Mouse (Mus musculus): Measurements from ENCODE around the gene Zswim8.
A peak's percentile ranks its signal among the peaks of the same experiment; 100 is the strongest.

Gene Zswim8

DNA sequence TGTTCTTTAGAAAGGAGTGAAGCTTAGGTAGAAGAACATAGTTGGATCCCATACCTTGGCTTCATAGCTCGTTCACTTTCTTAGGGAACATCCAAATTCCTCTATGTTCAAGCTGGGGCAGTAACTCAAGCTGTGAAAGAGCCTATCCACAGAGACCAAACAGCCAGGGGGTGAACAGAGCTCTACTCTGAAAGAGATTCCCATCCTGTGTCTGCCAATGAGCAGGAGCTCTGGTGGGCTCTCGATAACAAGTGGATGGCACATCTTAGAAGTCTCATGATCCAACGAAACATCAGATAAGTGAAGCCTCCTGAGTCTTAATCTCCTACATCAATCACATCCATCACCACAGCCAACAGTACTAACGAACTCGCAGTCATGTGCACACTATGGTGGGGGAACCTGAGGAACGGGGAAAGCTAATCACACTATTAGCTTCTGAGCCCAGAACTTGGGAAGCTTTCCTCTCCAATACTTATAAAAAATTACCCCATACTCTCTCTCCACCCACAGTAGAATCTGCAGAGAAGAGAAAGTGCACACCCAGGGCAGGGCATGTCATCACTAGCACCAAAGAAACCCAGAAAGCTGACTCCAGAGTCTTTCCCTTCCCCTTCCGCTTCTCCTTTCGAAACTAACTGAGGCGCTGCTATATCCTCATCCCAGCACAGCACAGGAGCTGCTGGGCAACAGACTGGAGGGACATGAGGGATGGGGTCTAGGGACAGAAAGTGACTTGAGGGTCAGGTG, 23.7 kb downstream of the Zswim8 start:
- no peak for DNase-seq (ENCODE audit: inconsistent ontology term)

DNA sequence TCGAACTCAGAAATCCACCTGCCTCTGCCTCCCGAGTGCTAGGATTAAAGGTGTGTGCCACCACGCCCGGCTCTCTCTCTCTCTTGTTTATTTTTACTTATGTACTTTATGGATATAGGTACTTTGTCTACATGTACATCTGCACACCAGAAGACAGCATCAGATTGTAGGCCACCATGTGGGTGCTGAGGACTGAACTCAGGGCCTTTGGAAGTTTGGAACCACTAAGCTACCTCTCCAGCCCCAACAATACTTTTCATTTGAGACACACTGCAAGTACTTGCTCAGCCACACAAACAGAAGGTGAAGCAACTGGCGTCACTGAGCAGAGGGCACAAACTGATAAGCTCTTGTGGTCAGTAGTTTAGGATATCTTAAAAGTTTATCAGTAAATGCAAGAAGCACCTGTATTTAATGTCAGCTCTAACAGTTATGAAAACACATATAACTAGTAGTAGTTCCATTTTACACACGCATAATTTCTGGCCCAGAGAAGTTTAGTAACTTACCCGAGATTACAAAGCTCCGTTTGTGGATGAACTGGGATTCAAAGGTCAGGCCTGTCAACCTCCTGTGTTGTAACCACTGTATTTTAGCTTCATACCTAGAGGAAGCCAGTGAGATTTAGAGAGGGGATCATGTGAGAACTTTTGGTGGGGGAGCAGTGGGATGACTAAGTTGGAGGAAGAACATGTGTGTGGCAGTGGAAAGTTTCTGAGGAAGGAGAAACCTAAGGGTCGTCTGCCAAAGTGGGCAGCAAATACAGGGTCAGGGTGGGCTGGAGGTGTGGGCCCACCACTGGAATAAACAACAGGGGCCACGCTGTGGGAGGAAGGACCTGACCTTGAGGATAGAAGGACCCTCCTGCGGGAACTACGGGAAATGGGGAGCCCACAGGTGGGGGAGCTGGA, 25.9 kb downstream of the Zswim8 start:
- DNase-seq (ENCODE audit: inconsistent ontology term) = peak; percentile 29

- DNase-seq (ENCODE audit: inconsistent ontology term) = peak; percentile 97
Measured at GRCm38 (mm10) chr14:20733952-20734774, 26.8 kb downstream of the Zswim8 start, which contains the start of gene Ndst2. Gene Ndst2, minus strand, starts transcription at chr14:20734562.

DNA sequence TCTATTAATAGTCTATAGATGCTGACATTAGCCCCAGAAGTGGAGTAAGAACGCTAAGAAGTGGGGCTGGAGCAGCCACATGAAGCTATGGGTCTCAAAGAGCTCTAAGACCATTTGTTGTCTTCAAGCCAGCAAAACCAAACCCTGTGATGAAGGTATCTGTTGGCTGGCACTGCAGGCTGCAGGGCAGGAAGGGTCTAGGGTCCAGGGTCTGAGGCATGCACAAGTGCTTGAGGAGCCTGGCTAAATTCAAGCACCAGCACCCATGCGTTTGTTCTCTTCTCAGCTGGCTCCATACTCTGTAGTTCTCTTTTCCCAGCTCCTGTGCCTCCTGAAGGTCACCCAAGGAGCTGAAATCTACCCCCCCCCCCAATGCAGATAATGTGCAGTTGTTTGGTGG, 27.7 kb downstream of the Zswim8 start:
- DNase-seq (ENCODE audit: inconsistent ontology term) = no peak

- DNase-seq (ENCODE audit: inconsistent ontology term) = no peak
Measured at GRCm38 (mm10) chr14:20735892-20736390, 28.6 kb downstream of the Zswim8 start.

DNA sequence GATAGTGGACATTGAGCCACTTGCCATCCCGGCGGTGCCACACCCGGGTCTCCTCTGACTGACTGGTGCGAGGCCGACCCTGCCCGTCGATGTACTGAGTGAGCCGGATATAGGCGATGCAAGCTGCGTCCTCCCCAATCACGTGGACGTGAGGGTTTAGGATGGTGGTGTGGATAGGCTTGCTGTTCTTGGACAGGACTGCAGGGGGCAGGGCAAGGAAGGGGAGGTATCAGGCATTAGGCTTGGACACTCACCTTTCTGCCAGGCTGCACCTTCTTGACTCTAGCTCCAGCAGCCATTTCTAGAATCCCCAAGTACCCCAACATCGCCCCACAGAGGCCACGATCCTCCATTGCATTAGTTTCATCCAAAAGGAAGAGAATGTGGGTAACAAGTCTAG, 30.0 kb downstream of the Zswim8 start:
- DNase-seq (ENCODE audit: inconsistent ontology term) = peak; percentile 33

DNA sequence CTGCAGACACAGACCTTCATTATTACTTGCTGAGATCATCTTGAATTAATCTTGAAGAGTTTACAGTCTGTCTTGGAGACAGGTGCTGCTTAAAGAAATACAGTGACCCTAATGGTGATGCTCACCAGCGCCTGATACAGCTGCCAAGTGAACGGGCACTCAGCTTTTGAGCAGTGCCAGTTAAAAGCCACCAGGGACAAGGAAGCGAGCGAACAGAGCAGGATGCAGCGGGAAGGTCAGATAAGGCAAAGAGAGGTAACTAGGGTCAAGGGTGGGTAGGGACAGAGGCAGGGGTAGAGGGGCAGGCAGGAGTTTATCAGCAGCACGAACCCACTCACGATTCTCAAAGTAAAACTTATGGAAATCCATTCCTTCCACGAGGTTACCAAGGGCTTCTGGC, 31.2 kb downstream of the Zswim8 start:
- no peak for DNase-seq (ENCODE audit: inconsistent ontology term)

DNA sequence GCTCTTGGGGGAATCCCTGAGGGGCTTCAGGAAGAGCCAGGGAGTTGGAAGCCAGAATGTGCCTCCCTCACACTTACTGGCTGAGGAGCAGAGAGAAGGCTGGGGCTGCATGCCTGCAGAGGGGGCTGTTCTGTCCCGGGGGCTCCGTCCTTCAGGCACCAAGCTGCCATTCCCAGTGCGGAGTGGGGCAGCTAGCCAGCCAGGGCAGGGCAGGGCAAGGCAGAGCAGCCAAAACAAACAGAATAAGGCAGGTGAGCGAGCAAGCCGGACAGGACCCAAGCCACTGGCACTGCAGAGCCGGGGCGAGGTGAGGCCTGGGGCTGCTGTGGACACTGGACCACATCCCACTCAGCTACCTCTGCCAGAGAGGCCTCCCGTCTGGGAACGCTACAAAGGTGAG, 33.9 kb downstream of the Zswim8 start:
- no peak for DNase-seq (ENCODE audit: inconsistent ontology term)

DNA sequence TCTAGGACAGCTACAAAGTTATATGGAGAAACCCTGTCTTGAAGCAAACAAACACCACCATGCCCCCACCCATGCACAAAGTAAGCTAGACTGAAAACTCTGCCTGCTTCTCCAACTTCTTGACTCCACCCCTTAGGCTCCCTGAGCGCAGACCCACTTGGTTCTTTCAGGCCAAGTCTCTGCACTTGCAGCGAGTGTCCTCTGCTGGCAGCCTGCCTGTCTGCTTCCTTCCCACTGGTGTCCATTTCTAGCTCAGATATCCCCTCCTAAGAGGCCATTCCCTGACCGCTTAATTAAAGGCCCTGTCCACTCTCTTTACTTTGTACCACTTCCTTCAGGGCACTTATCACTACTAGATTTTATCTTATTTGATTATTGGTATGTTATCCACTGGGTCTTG, 36.3 kb downstream of the Zswim8 start:
- no peak for DNase-seq (ENCODE audit: inconsistent ontology term)

DNA sequence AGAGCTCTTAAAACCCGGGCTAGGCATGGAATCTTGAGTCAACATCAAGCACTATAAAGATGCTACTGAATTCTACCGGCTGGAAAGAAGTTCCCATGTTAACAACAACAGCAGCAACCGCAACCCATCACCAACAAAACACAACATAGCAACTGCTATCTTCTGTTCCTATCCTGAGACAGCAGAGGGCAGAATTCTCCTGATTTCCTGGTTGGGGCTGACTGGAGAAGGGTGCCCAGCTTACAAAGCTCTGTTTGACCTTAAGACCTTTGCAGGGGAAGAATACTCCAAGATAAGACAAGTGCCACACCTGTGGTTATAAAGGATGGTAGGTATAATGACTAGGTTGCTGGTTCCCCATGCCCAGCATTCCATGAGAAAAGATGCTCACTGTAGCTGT, 39.6 kb downstream of the Zswim8 start:
- no peak for DNase-seq (ENCODE audit: inconsistent ontology term)

GRCm38 (mm10) chr14:20748388-20748787, 41.0 kb downstream of the Zswim8 start:
- DNase-seq (ENCODE audit: inconsistent ontology term) = no peak

GRCm38 (mm10) chr14:20749494-20750051, 42.2 kb downstream of the Zswim8 start:
- no peak for DNase-seq (ENCODE audit: inconsistent ontology term)

DNA sequence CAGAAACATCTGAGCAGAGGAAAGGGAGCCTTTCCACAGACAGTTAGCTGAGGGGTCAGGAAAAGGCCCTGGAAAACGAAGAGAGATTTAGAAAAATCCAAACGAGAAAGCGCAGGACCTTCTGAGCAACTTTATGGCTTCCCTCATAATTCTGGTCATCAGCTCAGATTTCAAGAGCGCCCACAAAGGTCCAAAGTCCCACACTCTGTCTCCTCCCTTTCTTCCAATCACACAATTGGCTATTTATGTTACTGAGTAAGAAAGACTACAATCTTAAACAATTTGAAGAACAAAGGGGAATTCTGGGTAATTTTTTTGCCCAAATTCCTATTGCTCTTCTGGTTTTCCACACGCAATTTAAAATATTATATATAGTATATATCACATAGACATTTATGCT, 43.2 kb downstream of the Zswim8 start:
- DNase-seq (ENCODE audit: inconsistent ontology term) = no peak

GRCm38 (mm10) chr14:20753792-20754191, 46.4 kb downstream of the Zswim8 start:
- DNase-seq (ENCODE audit: inconsistent ontology term) = no peak

DNA sequence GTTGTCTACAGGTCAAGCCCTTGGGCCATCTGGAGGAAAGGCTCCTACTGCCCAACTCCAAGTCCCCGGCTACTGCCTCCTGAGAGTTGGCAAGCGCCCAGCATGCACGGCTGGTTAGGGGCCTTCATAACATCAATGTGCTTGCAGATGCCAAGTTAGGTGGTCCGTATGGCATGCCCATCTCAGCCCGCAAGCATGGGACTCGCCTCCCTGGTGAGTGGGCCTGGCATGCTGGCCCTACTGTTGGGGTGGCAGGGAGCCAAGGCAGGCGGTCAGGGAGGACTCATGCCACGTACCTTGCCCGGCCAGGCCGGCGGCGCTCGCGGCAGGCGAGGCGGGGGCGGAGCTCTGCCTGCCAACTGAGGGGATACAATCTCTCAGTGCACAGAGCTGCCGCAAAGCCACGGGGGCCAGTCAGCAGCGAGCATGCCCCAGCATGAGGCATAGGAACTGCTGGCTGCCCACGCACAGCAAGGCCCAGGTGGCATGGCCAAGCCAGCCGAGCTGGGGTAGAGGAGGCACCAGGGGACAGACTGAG, 50.1 kb downstream of the Zswim8 start:
- DNase-seq (ENCODE audit: inconsistent ontology term) = no peak

- DNase-seq (ENCODE audit: inconsistent ontology term) = no peak
Measured at GRCm38 (mm10) chr14:20758768-20759435, 51.5 kb downstream of the Zswim8 start.

- DNase-seq (ENCODE audit: inconsistent ontology term) = no peak
Measured at GRCm38 (mm10) chr14:20764942-20765341, 57.6 kb downstream of the Zswim8 start.

DNA sequence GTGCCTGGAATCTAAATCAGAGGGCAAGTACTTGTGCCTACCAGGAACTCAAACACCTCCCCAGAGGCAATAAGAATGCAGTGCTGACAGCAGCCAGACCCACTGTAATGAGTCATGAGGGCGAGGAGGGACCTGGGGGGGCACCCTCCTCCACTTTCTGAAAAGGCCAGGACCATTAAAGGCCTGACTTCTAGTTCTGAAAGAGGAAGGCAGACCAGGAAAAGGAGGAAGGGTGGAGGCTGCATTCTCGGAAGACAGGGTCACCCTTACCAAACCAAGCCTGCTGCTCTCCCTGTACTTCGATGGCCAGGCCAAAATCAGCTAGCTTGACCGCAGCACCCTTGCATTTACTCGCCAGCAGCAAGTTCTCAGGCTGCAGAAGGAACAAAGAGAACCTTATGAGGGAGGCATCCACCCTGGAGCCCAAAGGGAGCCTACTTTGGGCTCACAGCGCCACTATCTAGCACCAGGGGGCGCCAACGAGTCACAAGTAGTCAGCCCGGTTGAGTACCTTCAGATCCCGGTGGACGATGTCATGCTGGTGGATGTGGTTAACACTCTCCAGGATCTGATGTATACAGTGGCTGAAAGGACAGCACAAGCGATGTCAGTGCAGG, 58.4 kb downstream of the Zswim8 start:
- peak; percentile 89 for DNase-seq (ENCODE audit: inconsistent ontology term)

DNA sequence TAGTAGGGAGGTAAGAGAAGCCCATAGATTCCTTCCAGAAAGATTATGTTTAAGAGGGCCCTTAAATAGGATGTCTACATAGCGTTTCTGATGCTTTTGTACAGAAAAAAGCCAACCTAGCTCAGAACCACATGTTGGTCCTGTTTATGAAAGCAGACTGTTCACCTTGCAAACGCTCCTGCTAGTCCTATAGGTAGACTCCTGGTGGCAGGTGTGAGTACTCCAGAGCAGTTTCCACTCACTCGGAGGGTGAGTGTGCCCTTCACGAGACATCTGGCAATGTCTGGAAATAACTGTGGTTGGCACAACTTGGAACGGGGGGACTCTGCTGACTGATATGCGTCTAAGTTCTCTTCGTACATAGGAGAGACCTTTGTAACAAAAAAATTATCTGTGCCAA, 60.6 kb downstream of the Zswim8 start:
- DNase-seq (ENCODE audit: inconsistent ontology term) = no peak

DNA sequence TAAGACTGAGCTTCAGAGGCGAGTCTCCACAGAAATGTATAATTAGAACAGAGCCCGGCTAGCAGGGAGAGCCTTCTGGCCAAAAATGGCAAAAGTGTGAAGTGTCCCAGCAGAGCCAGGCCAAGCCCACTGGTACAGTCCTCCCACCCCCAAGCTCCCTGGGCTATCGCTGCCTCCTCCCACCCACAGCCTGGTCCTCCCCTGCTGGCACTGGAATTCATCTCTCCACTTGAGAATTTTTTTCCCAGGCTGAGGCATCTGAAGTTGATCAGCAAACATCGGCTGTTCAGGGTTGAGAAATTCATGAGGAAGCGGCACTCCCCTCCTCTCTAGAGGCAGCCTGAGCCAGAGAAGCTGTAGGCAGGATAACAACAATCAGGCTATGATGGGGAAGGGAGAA, 61.2 kb downstream of the Zswim8 start:
- DNase-seq (ENCODE audit: inconsistent ontology term) = peak; percentile 92
